Mouse (Mus musculus): Measurements from ENCODE around the gene Tomm20l. TPM values are rescaled to one million over a fixed set of nuclear protein-coding genes. Genes with fewer than 3 reads are reported as not detected.

Gene Tomm20l
- polyA plus RNA-seq, 1 experiment from 2014 or later, result not detected

DNA sequence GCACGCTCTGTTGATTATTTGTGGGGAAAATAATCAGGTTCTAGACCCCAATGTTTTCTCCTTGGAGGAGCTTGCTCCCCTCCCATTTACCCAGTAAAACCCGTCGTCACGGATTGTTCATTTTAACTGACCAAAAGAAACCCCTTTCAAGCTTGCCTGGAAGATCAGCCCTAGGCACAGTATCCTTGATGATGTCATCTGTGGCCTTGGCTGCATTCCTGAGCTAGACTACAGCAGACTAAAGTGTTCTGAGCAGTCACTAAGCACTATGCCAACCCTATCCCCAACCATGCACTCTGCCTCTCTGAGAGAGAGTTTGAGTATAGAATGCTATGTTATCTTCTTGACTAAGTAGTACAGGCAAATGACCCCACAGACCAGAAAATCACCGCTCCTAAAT lies 5.2 kb downstream of the Tomm20l start:
- Histone ChIP-seq H3K27ac (ENCODE audit: low read depth, low read length) (no peak overlapping the region), H3K9me3 (ENCODE audit: control insufficient read depth, low read length) (no peaks in the 10 kb centered on the region), H3K36me3 (ENCODE audit: control insufficient read depth, insufficient read depth, low read length) (no peaks in the 10 kb centered on the region), H3K4me1 (ENCODE audit: control insufficient read depth, insufficient read depth, low read length) (no peaks in the 10 kb centered on the region), H3K4me2 (ENCODE audit: low read depth, low read length) (no peak overlapping the region), H3K4me3 (ENCODE audit: low read depth, low read length) (no peak overlapping the region), H3K27me3 (ENCODE audit: control insufficient read depth, insufficient read depth, low read length) (no peaks in the 10 kb centered on the region), H3K9ac (replicated peaks; ENCODE audit: low read depth, low read length) (no peak overlapping the region)
- WGBS, result 80% methylated on average over 5 of the region's 5 CpGs
- no peak for ATAC-seq (ENCODE audit: low read depth)

DNA sequence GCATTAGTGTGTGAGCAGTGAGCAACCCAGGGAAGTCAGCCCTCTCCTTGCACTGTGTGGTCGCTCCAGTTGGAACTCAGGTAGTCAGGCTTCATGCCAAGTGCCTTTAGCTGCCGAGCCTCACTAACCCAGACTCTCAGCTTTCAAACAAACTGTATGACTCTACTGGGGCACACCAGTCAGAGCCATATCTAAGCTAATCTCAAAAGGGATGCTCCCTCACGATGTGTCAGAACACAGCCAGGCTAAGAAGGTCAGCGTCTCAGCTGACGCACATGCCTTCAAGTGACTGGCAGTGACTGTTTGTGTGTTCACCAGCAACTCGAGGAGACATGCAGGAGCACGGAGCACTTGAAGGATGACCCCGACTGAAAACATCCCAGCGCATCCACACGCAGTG lies 11.5 kb downstream of the Tomm20l start:
- Histone ChIP-seq H3K36me3 (ENCODE audit: control insufficient read depth, insufficient read depth, low read length) (peaks cover 27% of the 10 kb centered on the region; the same call in 1 of the 2 replicates), H3K9me3 (ENCODE audit: control insufficient read depth, low read length) (no peaks in the 10 kb centered on the region), H3K27me3 (ENCODE audit: control insufficient read depth, insufficient read depth, low read length) (no peaks in the 10 kb centered on the region), H3K27ac (ENCODE audit: low read depth, low read length) (no peak overlapping the region), H3K4me1 (ENCODE audit: control insufficient read depth, insufficient read depth, low read length) (no peaks in the 10 kb centered on the region), H3K4me3 (ENCODE audit: low read depth, low read length) (no peak overlapping the region), H3K4me2 (ENCODE audit: low read depth, low read length) (no peak overlapping the region), H3K9ac (replicated peaks; ENCODE audit: low read depth, low read length) (no peak overlapping the region)
- ATAC-seq (ENCODE audit: low read depth), result no peak
- WGBS, result 92% methylated on average over 10 of the region's 10 CpGs

DNA sequence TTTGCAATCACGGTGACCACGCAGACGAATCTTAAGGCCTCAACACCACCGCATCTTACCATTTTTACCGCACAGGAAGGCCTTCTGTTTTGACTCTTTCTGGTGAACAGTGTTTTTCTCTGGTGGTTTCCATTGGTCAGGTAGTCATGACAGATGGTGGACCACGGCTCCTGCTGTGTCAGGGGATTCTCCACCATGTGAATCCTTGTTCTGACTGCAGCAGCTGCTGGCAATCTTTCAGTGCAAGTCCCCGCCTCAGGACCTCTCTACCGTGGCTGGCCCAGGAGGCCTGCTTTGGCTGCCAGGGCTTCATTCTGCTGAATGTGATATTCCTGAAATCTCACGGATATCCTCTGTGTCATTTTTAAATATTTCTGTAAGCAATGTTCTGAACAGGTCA lies 12.1 kb downstream of the Tomm20l start:
- Histone ChIP-seq H3K27ac (ENCODE audit: low read depth, low read length) (no peak overlapping the region), H3K36me3 (ENCODE audit: control insufficient read depth, insufficient read depth, low read length) (peaks cover 27% of the 10 kb centered on the region; the same call in 1 of the 2 replicates), H3K9ac (replicated peaks; ENCODE audit: low read depth, low read length) (no peak overlapping the region), H3K4me2 (ENCODE audit: low read depth, low read length) (no peak overlapping the region), H3K4me3 (ENCODE audit: low read depth, low read length) (no peak overlapping the region), H3K4me1 (ENCODE audit: control insufficient read depth, insufficient read depth, low read length) (no peaks in the 10 kb centered on the region), H3K9me3 (ENCODE audit: control insufficient read depth, low read length) (no peaks in the 10 kb centered on the region), H3K27me3 (ENCODE audit: control insufficient read depth, insufficient read depth, low read length) (no peaks in the 10 kb centered on the region)
- no peak for ATAC-seq (ENCODE audit: low read depth)
- WGBS, result 85% methylated on average over 9 of the region's 9 CpGs

DNA sequence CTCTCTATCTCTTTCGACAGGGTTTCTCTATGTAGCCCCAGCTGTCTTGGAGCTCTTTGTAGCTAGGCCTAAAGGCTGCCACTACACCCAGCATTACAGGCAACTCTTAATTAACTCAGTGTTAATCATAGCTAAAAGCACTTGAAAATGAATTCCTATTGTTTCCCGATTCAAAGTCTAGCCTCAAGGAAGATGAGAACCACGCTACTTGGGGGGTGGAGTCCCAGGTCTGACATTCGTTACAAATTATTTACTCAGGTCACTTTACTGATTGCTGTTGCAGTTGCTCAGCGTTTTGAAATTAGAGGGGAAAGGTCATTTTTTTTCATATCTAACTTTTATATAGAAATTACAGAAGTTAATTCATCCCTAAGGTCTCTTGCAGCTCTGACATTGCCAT lies 24.4 kb downstream of the Tomm20l start:
- Histone ChIP-seq H3K4me1 (ENCODE audit: control insufficient read depth, insufficient read depth, low read length) (peaks cover 19% of the 10 kb centered on the region), H3K27ac (ENCODE audit: low read depth, low read length) (no peak overlapping the region), H3K27me3 (ENCODE audit: control insufficient read depth, insufficient read depth, low read length) (no peaks in the 10 kb centered on the region), H3K4me2 (ENCODE audit: low read depth, low read length) (peak overlapping the region; percentile 84), H3K4me3 (ENCODE audit: low read depth, low read length) (peak overlapping the region; percentile 95), H3K9me3 (ENCODE audit: control insufficient read depth, low read length) (no peaks in the 10 kb centered on the region), H3K9ac (replicated peaks; ENCODE audit: low read depth, low read length) (0 out of 2 replicates have a peak overlapping the region, but pooled peaks have one; percentile 32), H3K36me3 (ENCODE audit: control insufficient read depth, insufficient read depth, low read length) (0 out of 2 replicates have a peak, but pooled peaks cover 10% of the 10 kb centered on the region)
- 40% methylated on average over 5 of the region's 5 CpGs for WGBS
- ATAC-seq (ENCODE audit: low read depth), result no peak

DNA sequence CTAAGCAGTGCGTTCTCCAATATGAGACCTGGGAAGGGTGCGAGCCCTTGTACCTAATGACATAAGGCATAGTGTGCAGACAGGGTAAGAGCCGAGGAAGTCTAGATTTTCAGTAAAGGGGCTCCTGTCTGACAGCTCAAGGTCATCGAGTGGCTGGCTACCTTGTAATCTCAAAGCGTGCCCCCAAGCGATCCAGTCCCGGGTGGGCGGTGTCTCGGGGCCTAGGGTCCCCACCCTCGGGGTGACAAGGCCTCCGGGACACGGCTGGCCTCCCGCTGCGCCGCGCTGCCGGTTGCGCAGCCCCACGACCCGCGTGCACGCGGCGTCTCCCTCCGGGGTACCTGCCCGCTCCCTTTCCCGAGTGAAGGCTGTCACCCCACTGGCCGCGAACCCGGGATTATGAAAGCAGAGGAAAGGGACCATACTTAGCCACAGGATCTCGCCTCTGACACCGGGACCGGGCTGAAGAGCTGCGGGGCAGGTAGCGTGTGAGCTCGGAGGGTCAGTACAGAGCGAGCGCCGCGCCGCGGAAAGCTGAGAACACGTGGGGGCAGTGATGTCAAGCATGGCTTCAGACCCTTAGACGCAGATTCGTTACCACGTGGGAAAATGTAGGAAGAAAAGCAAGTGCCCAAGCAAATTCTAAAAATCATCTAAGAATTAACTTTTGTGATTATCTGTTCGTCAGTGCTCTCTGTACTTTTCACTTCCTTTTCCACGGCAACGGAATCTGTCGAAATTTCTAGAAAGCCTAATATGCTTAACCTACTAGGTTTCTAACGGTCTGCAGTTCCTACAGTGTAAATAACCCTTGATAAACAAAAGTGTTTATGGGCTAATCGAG lies 25.1 kb downstream of the Tomm20l start, which contains the start of the genes Timm9 and 2700049A03Rik:
TSS of gene Timm9 (minus strand) at position 555 of the 844 bp plus-strand sequence.
TSS of gene 2700049A03Rik (plus strand) at position 719 of the 844 bp plus-strand sequence.
- peaks cover 19% of the 10 kb centered on the region for H3K4me1 ChIP-seq (ENCODE audit: control insufficient read depth, insufficient read depth, low read length)
- H3K27me3 ChIP-seq (ENCODE audit: control insufficient read depth, insufficient read depth, low read length), result no peaks in the 10 kb centered on the region
- H3K36me3 ChIP-seq (ENCODE audit: control insufficient read depth, insufficient read depth, low read length), result 0 out of 2 replicates have a peak, but pooled peaks cover 5% of the 10 kb centered on the region
- H3K4me2 ChIP-seq (ENCODE audit: low read depth, low read length), result peak within 1 kb of the TSS; percentile 84
- H3K9ac ChIP-seq (replicated peaks; ENCODE audit: low read depth, low read length), result peak within 1 kb of the TSS; percentile 87
- under 1% methylated on average over 52 of the region's 52 CpGs for WGBS
- peak; percentile 95 for ATAC-seq (ENCODE audit: low read depth)
- H3K9me3 ChIP-seq (ENCODE audit: control insufficient read depth, low read length), result no peaks in the 10 kb centered on the region
- peak within 1 kb of the TSS; percentile 95 for H3K4me3 ChIP-seq (ENCODE audit: low read depth, low read length)
- peak within 1 kb of the TSS; percentile 69 for H3K27ac ChIP-seq (ENCODE audit: low read depth, low read length)

DNA sequence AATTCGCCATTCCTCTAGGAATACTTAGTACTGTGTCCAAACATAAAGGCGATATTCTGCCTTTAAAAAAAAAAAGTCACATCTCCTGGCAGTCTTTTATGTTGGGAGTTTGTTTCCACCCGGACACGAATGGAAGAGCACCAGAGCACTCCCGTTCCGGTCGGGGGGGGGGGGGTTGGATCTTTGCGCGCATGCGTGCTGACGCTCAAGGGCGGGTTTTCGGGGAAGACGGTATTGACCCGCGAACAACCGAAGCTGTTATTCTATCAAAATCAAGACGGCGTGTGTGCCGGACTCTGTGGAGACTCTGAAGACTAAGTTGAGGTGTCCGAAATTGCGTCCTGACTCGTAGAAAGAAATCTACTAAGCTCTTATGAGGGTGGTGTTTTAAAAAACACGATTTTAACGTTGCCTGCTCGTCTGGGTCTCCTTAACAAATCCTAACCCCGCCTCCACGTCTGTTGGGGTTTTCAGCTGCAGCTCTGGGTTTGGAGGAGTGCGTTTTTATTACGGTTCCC lies 25.8 kb downstream of the Tomm20l start:
- H3K4me1 ChIP-seq (ENCODE audit: control insufficient read depth, insufficient read depth, low read length), result peaks cover 19% of the 10 kb centered on the region
- under 1% methylated on average over 30 of the region's 30 CpGs for WGBS
- H3K4me2 ChIP-seq (ENCODE audit: low read depth, low read length), result peak overlapping the region; percentile 84
- H3K4me3 ChIP-seq (ENCODE audit: low read depth, low read length), result peak overlapping the region; percentile 95
- H3K9me3 ChIP-seq (ENCODE audit: control insufficient read depth, low read length), result no peaks in the 10 kb centered on the region
- peak overlapping the region; percentile 69 for H3K27ac ChIP-seq (ENCODE audit: low read depth, low read length)
- 0 out of 2 replicates have a peak, but pooled peaks cover 3% of the 10 kb centered on the region for H3K36me3 ChIP-seq (ENCODE audit: control insufficient read depth, insufficient read depth, low read length)
- ATAC-seq (ENCODE audit: low read depth), result peak; percentile 86
- no peaks in the 10 kb centered on the region for H3K27me3 ChIP-seq (ENCODE audit: control insufficient read depth, insufficient read depth, low read length)
- H3K9ac ChIP-seq (replicated peaks; ENCODE audit: low read depth, low read length), result peak overlapping the region; percentile 87

DNA sequence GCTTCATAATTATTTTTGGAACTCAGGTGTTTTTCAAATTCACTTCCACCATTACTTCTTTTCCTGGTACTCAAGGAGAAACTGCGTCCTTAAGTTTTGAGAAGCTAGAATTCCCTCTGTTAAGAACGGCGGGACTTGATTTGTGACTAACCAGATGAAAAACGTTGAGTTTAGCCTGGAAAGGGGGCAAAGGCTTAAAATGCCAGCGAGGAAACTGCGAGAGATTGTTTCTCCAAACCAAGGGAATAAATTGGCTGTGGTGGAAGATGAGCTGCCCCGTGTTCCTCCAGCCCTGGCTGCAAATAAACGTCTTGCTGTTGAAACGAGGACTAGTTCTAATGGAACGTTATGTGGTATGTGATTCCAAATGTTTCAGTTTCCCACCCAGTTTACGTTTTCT lies 26.5 kb downstream of the Tomm20l start:
- ATAC-seq (ENCODE audit: low read depth), result no peak
- no peak overlapping the region for H3K27ac ChIP-seq (ENCODE audit: low read depth, low read length)
- H3K4me2 ChIP-seq (ENCODE audit: low read depth, low read length), result peak overlapping the region; percentile 84
- 8% methylated on average over 11 of the region's 11 CpGs for WGBS
- peaks cover 3% of the 10 kb centered on the region; the same call in 1 of the 2 replicates for H3K36me3 ChIP-seq (ENCODE audit: control insufficient read depth, insufficient read depth, low read length)
- H3K4me3 ChIP-seq (ENCODE audit: low read depth, low read length), result peak overlapping the region; percentile 95
- H3K4me1 ChIP-seq (ENCODE audit: control insufficient read depth, insufficient read depth, low read length), result peaks cover 19% of the 10 kb centered on the region
- no peaks in the 10 kb centered on the region for H3K27me3 ChIP-seq (ENCODE audit: control insufficient read depth, insufficient read depth, low read length)
- no peaks in the 10 kb centered on the region for H3K9me3 ChIP-seq (ENCODE audit: control insufficient read depth, low read length)
- peak overlapping the region; percentile 28 for H3K9ac ChIP-seq (replicated peaks; ENCODE audit: low read depth, low read length)

DNA sequence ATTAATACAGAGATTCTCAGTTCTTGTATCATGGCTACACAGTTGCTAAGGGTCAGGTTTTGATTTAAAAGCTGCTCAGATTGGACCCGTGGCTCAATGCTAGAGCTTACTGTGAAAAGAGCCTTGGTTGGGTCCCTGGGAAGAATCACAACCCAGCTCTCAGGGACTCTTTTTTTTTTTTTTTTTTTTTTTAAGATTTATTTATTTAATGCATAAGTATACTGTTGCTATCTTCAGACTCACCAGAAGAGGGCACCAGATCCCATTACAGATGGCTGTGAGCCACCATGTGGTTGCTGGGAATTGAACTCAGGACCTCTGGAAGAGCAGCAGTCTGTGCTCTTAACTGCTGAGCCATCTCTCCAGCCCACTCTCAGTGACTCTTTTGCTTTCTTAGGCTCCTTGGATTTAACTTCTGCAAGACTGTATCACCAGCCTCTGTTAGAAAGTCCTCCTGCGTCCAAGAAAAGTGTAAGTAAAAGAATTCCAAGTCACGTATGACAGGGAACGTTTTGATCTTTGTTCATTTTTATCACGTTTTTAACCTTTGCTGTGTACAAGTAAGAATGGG lies 28.1 kb downstream of the Tomm20l start:
- Histone ChIP-seq H3K27me3 (ENCODE audit: control insufficient read depth, insufficient read depth, low read length) (no peaks in the 10 kb centered on the region), H3K4me3 (ENCODE audit: low read depth, low read length) (peak overlapping the region; percentile 17; the same call in 1 of the 2 replicates), H3K9me3 (ENCODE audit: control insufficient read depth, low read length) (no peaks in the 10 kb centered on the region), H3K9ac (replicated peaks; ENCODE audit: low read depth, low read length) (no peak overlapping the region), H3K4me1 (ENCODE audit: control insufficient read depth, insufficient read depth, low read length) (peaks cover 19% of the 10 kb centered on the region), H3K27ac (ENCODE audit: low read depth, low read length) (no peak overlapping the region), H3K36me3 (ENCODE audit: control insufficient read depth, insufficient read depth, low read length) (peaks cover 6% of the 10 kb centered on the region), H3K4me2 (ENCODE audit: low read depth, low read length) (no peak overlapping the region)
- 83% methylated on average over 5 of the region's 5 CpGs for WGBS
- ATAC-seq (ENCODE audit: low read depth), result no peak

DNA sequence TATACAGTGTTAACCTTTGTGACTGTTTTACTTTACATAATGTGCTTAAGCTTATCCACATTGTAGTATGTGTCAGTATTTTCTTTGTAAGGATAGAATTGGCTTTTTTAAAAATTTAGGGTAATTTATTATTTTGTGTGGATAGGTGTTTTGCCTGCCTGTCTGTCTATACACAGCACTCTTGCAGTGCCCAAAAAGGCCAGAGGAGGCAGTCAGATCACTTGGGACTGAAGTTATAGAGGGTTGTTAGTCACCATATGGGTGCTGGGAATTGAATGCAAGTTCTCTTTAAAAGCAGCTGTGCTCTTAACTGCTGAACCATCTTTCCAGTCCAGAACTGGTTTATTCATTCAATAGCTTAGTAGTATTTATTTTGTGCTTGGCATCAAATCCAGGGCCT lies 30.0 kb downstream of the Tomm20l start:
- H3K27me3 ChIP-seq (ENCODE audit: control insufficient read depth, insufficient read depth, low read length), result no peaks in the 10 kb centered on the region
- ATAC-seq (ENCODE audit: low read depth), result no peak
- peaks cover 6% of the 10 kb centered on the region for H3K36me3 ChIP-seq (ENCODE audit: control insufficient read depth, insufficient read depth, low read length)
- H3K27ac ChIP-seq (ENCODE audit: low read depth, low read length), result no peak overlapping the region
- H3K4me1 ChIP-seq (ENCODE audit: control insufficient read depth, insufficient read depth, low read length), result peaks cover 16% of the 10 kb centered on the region
- H3K4me2 ChIP-seq (ENCODE audit: low read depth, low read length), result no peak overlapping the region
- H3K4me3 ChIP-seq (ENCODE audit: low read depth, low read length), result no peak overlapping the region
- no peak overlapping the region for H3K9ac ChIP-seq (replicated peaks; ENCODE audit: low read depth, low read length)
- H3K9me3 ChIP-seq (ENCODE audit: control insufficient read depth, low read length), result no peaks in the 10 kb centered on the region

Data from neural tube, embryonic 14.5 days (tissue).